Mouse (Mus musculus): ENCODE data around the gene Jph2. TPM values are rescaled to one million over a fixed set of nuclear protein-coding genes. Genes with fewer than 3 reads are reported as not detected.

The Jph2 gene
- polyA plus RNA-seq, 1 experiment from 2014 or later = 0.16 TPM

DNA sequence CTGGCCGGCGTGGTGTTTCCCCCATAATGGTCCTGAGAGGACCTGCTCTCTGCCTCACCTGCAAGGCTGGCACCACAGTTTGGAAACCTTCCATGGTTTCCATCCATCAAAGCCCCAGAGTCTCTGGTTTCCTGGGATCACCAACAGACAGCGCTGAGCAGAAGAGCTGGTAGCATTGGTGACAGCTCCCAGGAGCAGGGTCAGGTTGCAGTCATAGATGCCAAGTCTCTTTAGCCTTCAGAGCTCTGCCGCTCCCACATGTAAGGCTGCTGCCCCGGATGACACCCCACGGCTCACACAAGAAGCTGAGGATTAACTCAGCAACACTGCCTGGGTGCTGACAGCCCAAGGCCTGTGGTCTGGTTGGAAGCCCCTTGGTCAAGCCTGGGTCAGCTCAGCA, 12.7 kb downstream of the Jph2 start:
- H3K4me3 ChIP-seq (replicated peaks) = no peak overlapping the region
- H3K36me3 ChIP-seq = no peaks in the 10 kb centered on the region
- no peak for DNase-seq
- H3K4me1 ChIP-seq (replicated peaks) = no peaks in the 10 kb centered on the region
- WGBS (ENCODE audit: insufficient replicate concordance) = 71% methylated on average over 6 of the region's 6 CpGs
- no peak overlapping the region for H3K27ac ChIP-seq
- H3K9me3 ChIP-seq (replicated peaks) = no peaks in the 10 kb centered on the region
- no peak overlapping the region for H3K4me2 ChIP-seq
- 0 out of 2 replicates have a peak, but pooled peaks cover 5% of the 10 kb centered on the region for H3K27me3 ChIP-seq
- H3K9ac ChIP-seq = no peak overlapping the region
- no peak for ATAC-seq (ENCODE audit: low read depth)

DNA sequence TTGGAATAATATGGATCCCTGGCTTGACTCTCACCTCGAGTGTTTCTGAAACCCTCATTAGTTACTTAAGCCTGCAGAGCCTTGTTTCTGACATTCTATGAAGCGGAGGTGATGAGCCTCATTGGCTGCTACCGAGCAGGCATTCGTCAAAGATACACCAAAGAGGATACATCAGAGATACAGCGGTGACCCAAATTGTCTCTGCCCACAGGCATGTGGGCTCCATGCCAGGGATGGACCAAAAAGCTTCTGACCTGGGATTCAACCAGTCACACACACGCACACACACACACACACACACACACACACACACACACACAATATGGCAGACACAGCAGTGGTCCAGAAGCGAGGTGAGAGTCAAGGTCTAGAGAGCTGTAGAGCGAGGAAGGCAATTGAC, 16.5 kb downstream of the Jph2 start:
- DNase-seq = no peak
- H3K36me3 ChIP-seq = no peaks in the 10 kb centered on the region
- no peaks in the 10 kb centered on the region for H3K4me1 ChIP-seq (replicated peaks)
- no peak overlapping the region for H3K9ac ChIP-seq
- H3K4me3 ChIP-seq (replicated peaks) = no peak overlapping the region
- WGBS (ENCODE audit: insufficient replicate concordance) = 56% methylated on average over 8 of the region's 8 CpGs
- no peak overlapping the region for H3K4me2 ChIP-seq
- no peaks in the 10 kb centered on the region for H3K9me3 ChIP-seq (replicated peaks)
- H3K27me3 ChIP-seq = peaks cover 30% of the 10 kb centered on the region
- no peak for ATAC-seq (ENCODE audit: low read depth)
- H3K27ac ChIP-seq = no peak overlapping the region

DNA sequence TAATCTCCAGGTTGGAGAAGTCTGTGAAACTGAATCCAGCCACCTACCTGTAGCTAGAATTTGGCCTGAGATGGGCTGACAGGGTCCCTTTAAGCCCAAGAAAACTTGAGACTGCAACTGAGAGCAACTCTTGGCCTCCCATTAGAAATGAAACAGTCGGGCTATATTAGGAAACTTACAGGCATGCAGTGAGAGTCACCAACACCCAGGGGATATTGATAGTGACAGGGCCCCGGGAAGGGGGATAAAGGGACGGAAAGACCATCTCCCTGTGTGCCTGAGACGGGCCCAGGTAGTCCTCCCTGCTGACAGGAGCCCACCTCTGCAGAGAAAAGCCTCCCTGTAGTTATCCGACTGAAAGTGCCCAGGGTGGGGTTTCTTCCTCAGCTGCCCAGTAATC, 18.4 kb downstream of the Jph2 start:
- ATAC-seq (ENCODE audit: low read depth) = no peak
- Histone ChIP-seq H3K9ac (no peak overlapping the region), H3K36me3 (no peaks in the 10 kb centered on the region), H3K27me3 (peaks cover 48% of the 10 kb centered on the region), H3K4me3 (replicated peaks) (no peak overlapping the region), H3K4me2 (no peak overlapping the region), H3K27ac (no peak overlapping the region), H3K9me3 (replicated peaks) (no peaks in the 10 kb centered on the region), H3K4me1 (replicated peaks) (no peaks in the 10 kb centered on the region)
- DNase-seq = no peak
- 61% methylated on average over 5 of the region's 5 CpGs for WGBS (ENCODE audit: insufficient replicate concordance)

DNA sequence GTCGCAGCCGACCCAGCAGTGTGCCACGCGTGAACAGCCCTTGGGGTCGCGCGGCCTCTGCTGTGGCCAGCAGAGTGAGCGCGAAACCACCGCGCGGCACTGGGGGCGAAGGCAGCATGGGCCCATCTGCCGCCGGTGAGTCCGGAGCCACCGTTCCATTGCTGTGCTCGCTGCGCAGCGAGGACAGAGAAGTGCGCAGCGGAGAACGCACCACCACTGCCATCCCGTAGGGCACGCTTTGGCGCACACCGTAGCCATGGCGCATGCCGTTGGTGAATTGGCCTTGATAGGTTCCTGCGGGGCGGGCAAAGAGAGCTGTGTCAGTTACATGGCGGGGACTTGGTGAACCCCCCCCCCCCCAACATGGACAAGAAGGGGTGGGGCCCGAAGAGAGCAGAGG, 21.7 kb downstream of the Jph2 start:
- H3K27me3 ChIP-seq = peaks cover 53% of the 10 kb centered on the region
- H3K9me3 ChIP-seq (replicated peaks) = no peaks in the 10 kb centered on the region
- no peak for DNase-seq
- no peak overlapping the region for H3K27ac ChIP-seq
- 35% methylated on average over 33 of the region's 33 CpGs for WGBS (ENCODE audit: insufficient replicate concordance)
- no peak for ATAC-seq (ENCODE audit: low read depth)
- H3K4me1 ChIP-seq (replicated peaks) = no peaks in the 10 kb centered on the region
- no peaks in the 10 kb centered on the region for H3K36me3 ChIP-seq
- no peak overlapping the region for H3K4me2 ChIP-seq
- H3K9ac ChIP-seq = no peak overlapping the region
- H3K4me3 ChIP-seq (replicated peaks) = no peak overlapping the region

DNA sequence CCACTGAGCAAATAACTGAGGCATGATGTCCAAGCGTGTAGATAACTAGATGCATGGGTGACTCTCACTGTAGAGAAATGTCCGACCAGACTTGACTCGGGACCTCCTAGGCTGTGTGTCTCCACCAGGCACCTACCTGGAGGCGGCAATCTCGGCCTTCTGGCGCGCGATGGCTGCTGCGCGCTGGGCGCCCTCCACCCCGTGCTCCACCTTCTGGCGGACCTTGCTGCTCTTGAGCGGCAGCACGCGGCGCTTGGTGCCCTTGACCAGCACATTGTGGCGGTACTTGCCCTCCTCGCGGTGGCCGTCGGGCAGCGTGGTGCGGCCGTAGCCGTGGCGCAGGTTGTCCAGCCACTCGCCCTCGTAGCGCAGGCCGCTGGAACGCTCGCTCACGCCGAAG, 22.3 kb downstream of the Jph2 start:
- 31% methylated on average over 35 of the region's 35 CpGs for WGBS (ENCODE audit: insufficient replicate concordance)
- H3K27me3 ChIP-seq = peaks cover 53% of the 10 kb centered on the region
- H3K4me3 ChIP-seq (replicated peaks) = no peak overlapping the region
- no peaks in the 10 kb centered on the region for H3K36me3 ChIP-seq
- no peak for ATAC-seq (ENCODE audit: low read depth)
- no peak overlapping the region for H3K9ac ChIP-seq
- DNase-seq = no peak
- no peak overlapping the region for H3K27ac ChIP-seq
- H3K9me3 ChIP-seq (replicated peaks) = no peaks in the 10 kb centered on the region
- H3K4me2 ChIP-seq = no peak overlapping the region
- no peaks in the 10 kb centered on the region for H3K4me1 ChIP-seq (replicated peaks)

DNA sequence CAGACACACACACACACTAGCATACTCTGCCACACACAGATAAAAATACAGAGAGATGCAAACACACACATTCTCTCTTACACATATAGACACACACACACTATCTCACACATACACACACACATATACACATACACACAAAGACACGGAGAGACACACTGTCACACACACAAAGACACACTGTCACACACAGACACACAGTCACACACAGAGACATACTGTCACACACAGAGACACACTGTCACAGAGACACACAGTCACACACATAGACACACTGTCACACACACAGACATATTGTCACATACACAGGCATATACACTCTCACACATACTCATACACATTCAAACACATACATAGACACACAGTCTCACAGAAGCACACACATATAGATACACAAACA, 25.2 kb downstream of the Jph2 start:
- Histone ChIP-seq H3K9me3 (replicated peaks) (no peaks in the 10 kb centered on the region), H3K27ac (no peak overlapping the region), H3K27me3 (peaks cover 43% of the 10 kb centered on the region), H3K4me2 (no peak overlapping the region), H3K4me3 (replicated peaks) (no peak overlapping the region), H3K9ac (no peak overlapping the region), H3K36me3 (no peaks in the 10 kb centered on the region), H3K4me1 (replicated peaks) (no peaks in the 10 kb centered on the region)
- WGBS (ENCODE audit: insufficient replicate concordance) = 43% methylated on average over 1 of the region's 1 CpGs
- no peak for DNase-seq
- no peak for ATAC-seq (ENCODE audit: low read depth)

DNA sequence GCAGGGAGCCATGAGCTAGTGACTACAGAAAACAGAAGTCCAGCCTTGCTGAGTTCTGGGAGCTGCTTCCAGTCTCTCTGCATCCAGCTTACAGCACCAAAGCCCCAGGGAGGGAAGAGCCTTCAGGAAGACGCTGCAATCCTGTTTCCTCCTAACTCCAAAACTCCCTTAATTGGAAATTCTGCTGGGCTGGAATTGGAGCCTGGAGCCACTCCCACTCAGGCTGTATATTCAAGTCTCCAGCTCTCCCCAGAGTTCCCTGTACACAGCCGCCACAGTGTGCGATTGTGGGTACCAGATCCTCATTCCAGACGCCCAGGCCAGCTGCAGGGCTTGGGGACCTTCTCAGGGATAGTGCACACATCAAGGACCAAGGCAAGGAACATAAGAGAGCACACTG, 27.6 kb downstream of the Jph2 start:
- 47% methylated on average over 4 of the region's 4 CpGs for WGBS (ENCODE audit: insufficient replicate concordance)

DNA sequence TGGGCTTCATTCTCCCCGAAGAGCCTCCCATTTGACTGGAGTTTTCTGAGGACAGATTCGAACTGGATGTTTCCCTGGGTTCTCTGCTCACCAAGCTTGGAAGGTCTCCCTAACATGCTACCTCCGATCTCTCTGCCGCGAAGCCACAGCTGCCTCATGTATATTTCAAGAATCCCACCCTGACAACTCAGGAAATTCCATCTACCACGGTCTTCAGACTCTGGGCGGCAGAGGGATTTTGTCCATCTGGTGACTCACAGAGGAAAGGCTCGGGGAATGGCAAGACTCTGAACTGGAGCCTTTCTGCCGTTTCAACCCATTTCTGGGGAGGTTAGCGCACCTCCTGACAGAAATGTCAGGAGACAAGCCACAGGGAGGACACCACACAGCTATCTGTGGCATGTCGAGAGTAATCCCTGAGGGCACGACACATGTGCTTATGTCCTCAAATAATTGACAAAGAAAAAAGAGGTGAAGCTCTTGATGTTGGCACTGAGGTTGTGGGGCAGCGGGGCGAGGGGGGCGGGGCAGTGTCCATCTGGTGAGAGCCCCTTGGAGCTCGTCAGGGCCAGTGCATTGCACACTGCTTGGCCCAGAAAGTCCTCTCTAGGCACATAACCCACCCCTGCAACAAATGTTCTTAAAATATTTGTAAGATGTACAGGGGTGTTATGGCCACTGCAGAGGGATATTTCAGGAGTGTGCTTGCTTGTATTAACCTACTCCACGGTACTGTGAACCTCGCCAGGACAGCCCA, 32.8 kb downstream of the Jph2 start:
- Histone ChIP-seq H3K36me3 (no peaks in the 10 kb centered on the region), H3K9me3 (replicated peaks) (no peaks in the 10 kb centered on the region), H3K4me1 (replicated peaks) (peaks cover 42% of the 10 kb centered on the region), H3K27me3 (no peaks in the 10 kb centered on the region), H3K4me2 (no peak overlapping the region), H3K27ac (no peak overlapping the region), H3K9ac (no peak overlapping the region), H3K4me3 (replicated peaks) (no peak overlapping the region)
- ATAC-seq (ENCODE audit: low read depth) = no peak
- WGBS (ENCODE audit: insufficient replicate concordance) = 63% methylated on average over 18 of the region's 18 CpGs
- DNase-seq = no peak

More for the DNA sequence above, 27.6 kb downstream of the Jph2 start:
- Histone ChIP-seq H3K9ac (no peak overlapping the region), H3K27me3 (peaks cover 18% of the 10 kb centered on the region), H3K4me1 (replicated peaks) (no peaks in the 10 kb centered on the region), H3K4me2 (no peak overlapping the region), H3K4me3 (replicated peaks) (no peak overlapping the region), H3K36me3 (no peaks in the 10 kb centered on the region), H3K27ac (no peak overlapping the region), H3K9me3 (replicated peaks) (no peaks in the 10 kb centered on the region)
- ATAC-seq (ENCODE audit: low read depth) (no peak), DNase-seq (no peak)

DNA sequence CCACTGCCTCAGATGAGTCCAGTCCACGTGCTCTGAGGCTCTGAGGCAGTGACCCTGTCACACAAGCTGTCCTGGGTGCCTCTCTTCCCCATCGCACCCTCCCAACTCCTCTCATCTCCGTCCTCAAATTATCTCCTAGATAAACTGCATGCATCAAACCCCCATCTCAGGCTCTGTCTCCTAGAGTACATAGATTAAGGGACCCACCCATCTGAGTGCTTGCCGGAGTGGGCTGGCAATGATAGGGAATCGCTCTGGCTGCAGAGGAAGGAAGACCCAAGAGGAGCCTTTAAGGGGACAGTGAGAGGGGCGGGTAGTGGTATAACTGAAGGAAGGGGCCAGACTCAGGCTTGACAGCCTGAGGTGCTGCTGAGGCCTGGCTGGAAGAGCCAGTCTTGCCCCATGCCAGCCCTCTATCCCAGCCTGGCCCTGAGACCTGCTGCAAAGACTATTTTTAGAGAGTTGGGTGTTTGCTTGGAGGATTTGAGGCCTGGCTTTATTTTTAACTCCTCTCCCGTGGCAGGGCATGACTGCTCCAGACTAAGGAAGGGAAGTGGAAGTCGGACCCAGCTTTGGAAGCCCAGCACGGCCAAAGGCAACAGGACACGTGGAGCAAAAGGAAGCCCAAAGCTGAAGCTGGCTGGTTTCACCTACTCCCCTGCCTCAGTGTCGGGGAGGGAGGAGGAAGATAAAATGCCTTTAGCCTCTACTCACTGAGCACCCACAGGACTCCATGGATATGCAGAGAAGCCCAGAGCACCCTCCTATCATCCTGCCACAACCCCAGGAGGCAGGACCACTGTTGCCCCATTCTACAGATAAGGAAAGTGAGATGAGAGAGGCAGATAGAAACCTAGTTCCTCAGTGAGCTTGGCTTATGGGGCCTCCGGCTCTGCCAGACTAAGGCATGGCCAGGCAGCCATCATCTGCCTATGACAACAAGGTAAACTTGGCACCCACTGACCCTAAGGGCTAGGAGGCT, 34.6 kb downstream of the Jph2 start:
- H3K36me3 ChIP-seq = no peaks in the 10 kb centered on the region
- H3K9me3 ChIP-seq (replicated peaks) = no peaks in the 10 kb centered on the region
- no peak overlapping the region for H3K4me3 ChIP-seq (replicated peaks)
- H3K27ac ChIP-seq = peak overlapping the region; percentile 83
- H3K27me3 ChIP-seq = no peaks in the 10 kb centered on the region
- H3K9ac ChIP-seq = peak overlapping the region; percentile 57
- H3K4me1 ChIP-seq (replicated peaks) = peaks cover 59% of the 10 kb centered on the region
- DNase-seq (peak; percentile 38), ATAC-seq (ENCODE audit: low read depth) (peak; percentile 72)
- H3K4me2 ChIP-seq = peak overlapping the region; percentile 42
- 28% methylated on average over 12 of the region's 12 CpGs for whole genome bisulfite sequencing (ENCODE audit: insufficient replicate concordance)

DNA sequence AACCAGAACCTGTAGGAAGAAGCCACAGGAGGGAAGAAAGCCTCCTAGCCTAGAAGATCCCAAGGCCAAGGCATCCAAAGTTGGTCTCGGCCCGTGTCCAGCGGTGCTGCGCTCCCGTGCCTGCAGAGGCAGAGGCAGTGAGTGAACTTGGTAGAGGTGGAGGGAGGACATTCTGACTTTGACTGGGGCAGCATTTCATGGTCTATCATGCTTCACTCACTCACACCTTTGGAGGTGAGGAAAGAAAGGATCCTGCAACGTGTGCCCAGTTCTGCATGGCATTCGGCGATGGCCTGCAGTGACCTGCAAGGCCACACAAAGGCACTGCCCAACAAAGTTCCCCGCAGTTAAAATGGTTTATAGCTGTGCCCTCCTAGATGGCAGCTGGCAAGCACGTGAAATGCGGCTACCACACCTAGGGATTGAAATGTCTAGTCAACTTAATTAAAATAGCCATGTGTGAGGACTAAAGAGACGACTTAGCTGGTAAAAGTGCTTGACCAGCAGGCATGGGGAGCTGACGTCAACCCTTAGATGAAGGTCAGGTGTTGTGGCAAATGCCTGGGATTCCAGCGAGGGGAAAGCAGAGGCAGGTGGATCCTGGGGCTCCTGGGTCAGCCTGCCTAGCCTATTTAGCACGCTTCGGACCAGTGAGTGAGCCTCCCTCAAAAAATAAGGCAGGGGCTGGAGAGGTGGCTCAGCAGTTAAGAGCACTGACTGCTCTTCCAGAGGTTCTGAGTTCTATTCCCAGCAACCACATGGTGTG, 36.8 kb downstream of the Jph2 start:
- H3K27ac ChIP-seq = peak overlapping the region; percentile 97; the same call in 1 of the 2 replicates
- peaks cover 81% of the 10 kb centered on the region for H3K4me1 ChIP-seq (replicated peaks)

DNA sequence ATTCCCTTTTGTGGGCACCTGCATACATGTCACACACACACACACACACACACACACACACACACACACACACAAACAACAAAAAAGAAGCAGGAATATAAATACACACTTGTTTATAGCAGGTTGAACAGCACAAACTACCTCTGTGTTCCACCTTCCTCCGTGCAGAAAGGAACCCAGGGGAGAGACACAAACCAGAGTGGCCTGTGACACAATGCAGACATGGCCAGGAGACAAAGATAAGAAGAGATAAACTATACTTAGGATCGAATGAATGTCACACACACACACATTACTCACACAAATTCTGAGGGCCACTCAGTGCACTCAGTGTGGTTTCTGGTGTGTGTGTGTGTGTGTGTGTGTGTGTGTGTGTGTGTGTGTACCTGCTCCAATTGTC, 38.5 kb downstream of the Jph2 start:
- H3K27ac ChIP-seq = peak overlapping the region; percentile 97
- ATAC-seq (ENCODE audit: low read depth) (no peak), DNase-seq (no peak)
- H3K4me2 ChIP-seq = peak overlapping the region; percentile 77
- no peaks in the 10 kb centered on the region for H3K27me3 ChIP-seq
- peak overlapping the region; percentile 75 for H3K9ac ChIP-seq
- H3K9me3 ChIP-seq (replicated peaks) = no peaks in the 10 kb centered on the region
- H3K4me1 ChIP-seq (replicated peaks) = peaks cover 93% of the 10 kb centered on the region
- 6% methylated on average over 2 of the region's 2 CpGs for WGBS (ENCODE audit: insufficient replicate concordance)
- no peak overlapping the region for H3K4me3 ChIP-seq (replicated peaks)
- H3K36me3 ChIP-seq = no peaks in the 10 kb centered on the region

More for the DNA sequence above, 36.8 kb downstream of the Jph2 start:
- H3K4me3 ChIP-seq (replicated peaks) = no peak overlapping the region
- ATAC-seq (ENCODE audit: low read depth) (no peak), DNase-seq (no peak)
- H3K36me3 ChIP-seq = no peaks in the 10 kb centered on the region
- no peaks in the 10 kb centered on the region for H3K9me3 ChIP-seq (replicated peaks)
- H3K27me3 ChIP-seq = no peaks in the 10 kb centered on the region
- H3K4me2 ChIP-seq = no peak overlapping the region
- no peak overlapping the region for H3K9ac ChIP-seq
- WGBS (ENCODE audit: insufficient replicate concordance) = 83% methylated on average over 16 of the region's 16 CpGs
